Mouse (Mus musculus) hematopoietic stem cell, adult 5-6 weeks (primary cell): ENCODE results near the gene Fras1. TPM values are rescaled to one million over a fixed set of nuclear protein-coding genes. Genes with fewer than 3 reads are reported as not detected.

Source experiments
- ATAC-seq, 2 experiments: fragments of 125-278 bp in 1 of 2; replicated peaks in 1 of 2; 2 replicates each; pipeline ENCODE4 v1.8.0; 2016 to 2017; ENCODE audit warnings: inconsistent platforms in 2 of 2, mild to moderate bottlenecking in 2 of 2, moderate number of reproducible peaks in 2 of 2, low read depth in 1 of 2, moderate TSS enrichment in 1 of 2; ENCODE audit not compliant: low FRiP score in 2 of 2, poor library complexity in 2 of 2, severe bottlenecking in 2 of 2, insufficient read depth in 1 of 2, low TSS enrichment in 1 of 2
- total RNA-seq: library from RNA; stranded (forward); fragments of 172-1452, 232-1000 nt; gene quantifications from 2 replicates; pipeline ENCODE4 v1.2.3, GENCODE M21; 2017

Gene Fras1
- total RNA-seq, result not detected in 2 replicates

GRCm38 (mm10) chr5:96373567-96373985 is at the start of gene Fras1:
Gene Fras1, plus strand, starts transcription at chr5:96373955.
- peak in 1 of 2 experiments; percentile 25; a peak in 1 of 4 replicates for ATAC-seq

- ATAC-seq, result no peak
These were observed 42.6 kb upstream of the Fras1 start for GRCm38 (mm10) chr5:96331048-96331737.

- ATAC-seq, result no peak
These were observed 42.1 kb upstream of the Fras1 start for GRCm38 (mm10) chr5:96331738-96332070.

- ATAC-seq, result no peak
These were observed 39.8 kb upstream of the Fras1 start for GRCm38 (mm10) chr5:96333963-96334362.

- ATAC-seq, result no peak
These were observed 33.2 kb upstream of the Fras1 start for GRCm38 (mm10) chr5:96340564-96340963.

GRCm38 (mm10) chr5:96344983-96345382 is 28.8 kb upstream of the Fras1 start:
- no peak for ATAC-seq

GRCm38 (mm10) chr5:96351963-96352362 is 21.8 kb upstream of the Fras1 start:
- ATAC-seq, result no peak

- no peak for ATAC-seq
These were observed 9.8 kb upstream of the Fras1 start for GRCm38 (mm10) chr5:96363950-96364349.

GRCm38 (mm10) chr5:96365590-96365989 is 8.2 kb upstream of the Fras1 start:
- no peak for ATAC-seq

GRCm38 (mm10) chr5:96367260-96367659 is 6.5 kb upstream of the Fras1 start:
- no peak for ATAC-seq

GRCm38 (mm10) chr5:96373106-96373505 is 649 bp upstream of the Fras1 start:
- no peak for ATAC-seq

GRCm38 (mm10) chr5:96373986-96374901 is 489 bp downstream of the Fras1 start:
- ATAC-seq, result peak; percentile 28 to 62; a peak in 3 of 4 replicates

- ATAC-seq, result no peak
These were observed 1.7 kb downstream of the Fras1 start for GRCm38 (mm10) chr5:96375391-96375831.

GRCm38 (mm10) chr5:96376216-96376615 is 2.5 kb downstream of the Fras1 start:
- no peak for ATAC-seq

- ATAC-seq, result no peak
These were observed 12.6 kb downstream of the Fras1 start for GRCm38 (mm10) chr5:96386138-96386933.

GRCm38 (mm10) chr5:96388306-96388705 is 14.6 kb downstream of the Fras1 start:
- no peak for ATAC-seq

GRCm38 (mm10) chr5:96389963-96390623 is 16.3 kb downstream of the Fras1 start:
- no peak for ATAC-seq
